Mouse (Mus musculus) left cerebral cortex, postnatal 10 days (tissue): ENCODE data around the gene Dgcr2. TPM values are rescaled to one million over a fixed set of nuclear protein-coding genes. Genes with fewer than 3 reads are reported as not detected.

Experiments
- DNase-seq, 2 experiments: peaks; one replicate each; pipeline ENCODE4 v3.0.0; 2021 to 2022; ENCODE audit warnings: low spot score in 2 of 2, mixed read lengths in 1 of 2; ENCODE audit errors: extremely low spot score in 1 of 2
- intact Hi-C: fragments of 180-260 bp; cut with DNase I; formaldehyde crosslinking; loops from one replicate; pipeline ENCODE4 v1.15.1; 2025
- total RNA-seq, 2 experiments: library from RNA; stranded (reverse); gene quantifications; 2 replicates each; pipeline ENCODE4 v1.2.3; 2021

Gene Dgcr2
- total RNA-seq, 2 experiments from 2014 or later = 106 to 107 TPM

- DNase-seq = no peak
- intact Hi-C loops = no loop called here
Observed at GRCm38 (mm10) chr16:17865770-17866169, 32.6 kb downstream of the Dgcr2 start.

GRCm38 (mm10) chr16:17865293-17865692 lies 33.1 kb downstream of the Dgcr2 start:
- DNase-seq = no peak
- intact Hi-C loops = no loop called here

GRCm38 (mm10) chr16:17858592-17858991 lies 39.8 kb downstream of the Dgcr2 start:
- no peak for DNase-seq
- intact Hi-C loops = no loop called here

GRCm38 (mm10) chr16:17857157-17857556 lies 41.2 kb downstream of the Dgcr2 start:
- DNase-seq = no peak
- intact Hi-C loops = no loop called here

GRCm38 (mm10) chr16:17853263-17853662 lies 45.1 kb downstream of the Dgcr2 start:
- no peak for DNase-seq
- intact Hi-C loops = no loop called here

- intact Hi-C loops = no loop called here
- DNase-seq = no peak
Observed at GRCm38 (mm10) chr16:17851860-17852259, 46.5 kb downstream of the Dgcr2 start.

GRCm38 (mm10) chr16:17851331-17851730 lies 47.0 kb downstream of the Dgcr2 start:
- intact Hi-C loops = no loop called here
- no peak for DNase-seq

GRCm38 (mm10) chr16:17849486-17849885 lies 48.9 kb downstream of the Dgcr2 start:
- no peak for DNase-seq
- intact Hi-C loops = no loop called here

- DNase-seq = peak in 1 of 2 experiments; percentile 53
Observed at GRCm38 (mm10) chr16:17848928-17849327, 49.4 kb downstream of the Dgcr2 start.

GRCm38 (mm10) chr16:17848431-17848830 lies 49.9 kb downstream of the Dgcr2 start:
- intact Hi-C loops = no loop called here
- DNase-seq = no peak

More at GRCm38 (mm10) chr16:17848928-17849327, 49.4 kb downstream of the Dgcr2 start:
- intact Hi-C loops = no loop called here

GRCm38 (mm10) chr16:17843701-17844365 lies 54.5 kb downstream of the Dgcr2 start:
- intact Hi-C loops = no loop called here
- DNase-seq = no peak

- intact Hi-C loops = no loop called here
- DNase-seq = no peak
Observed at GRCm38 (mm10) chr16:17842437-17842836, 55.9 kb downstream of the Dgcr2 start.

- intact Hi-C loops = no loop called here
- peak in 1 of 2 experiments; percentile 30 for DNase-seq
Observed at GRCm38 (mm10) chr16:17839976-17840375, 58.4 kb downstream of the Dgcr2 start.

GRCm38 (mm10) chr16:17838051-17838450 lies 60.3 kb downstream of the Dgcr2 start, which contains the start of gene Car15:
Car15 (minus strand) TSS chr16:17838364.
- no peak for DNase-seq
- intact Hi-C loops = no loop called here

- DNase-seq = no peak
- intact Hi-C loops = no loop called here
Observed at GRCm38 (mm10) chr16:17835481-17835880, 62.9 kb downstream of the Dgcr2 start.

GRCm38 (mm10) chr16:17834543-17834942 lies 63.8 kb downstream of the Dgcr2 start:
- no peak for DNase-seq
- intact Hi-C loops = no loop called here

- intact Hi-C loops = no loop called here
- peak in 1 of 2 experiments; percentile 62 for DNase-seq
Observed at GRCm38 (mm10) chr16:17833681-17834399, 64.5 kb downstream of the Dgcr2 start.

GRCm38 (mm10) chr16:17833321-17833680 lies 65.1 kb downstream of the Dgcr2 start:
- intact Hi-C loops = no loop called here
- DNase-seq = peak in 1 of 2 experiments; percentile 66

GRCm38 (mm10) chr16:17832821-17833220 lies 65.5 kb downstream of the Dgcr2 start, which contains the start of gene B830017H08Rik:
B830017H08Rik (plus strand) TSS chr16:17833121.
- intact Hi-C loops = no loop called here
- no peak for DNase-seq

- DNase-seq = no peak
- intact Hi-C loops = no loop called here
Observed at GRCm38 (mm10) chr16:17831781-17832180, 66.6 kb downstream of the Dgcr2 start.
